Mouse (Mus musculus) thymus, adult 18-20 months (tissue): ENCODE results near the gene Afg1l.

Source experiments
- DNase-seq, 2 experiments: peaks; one replicate each; pipeline ENCODE4 v3.0.0; 2022; ENCODE audit warnings: mixed read lengths in 2 of 2

Gene Afg1l

DNA sequence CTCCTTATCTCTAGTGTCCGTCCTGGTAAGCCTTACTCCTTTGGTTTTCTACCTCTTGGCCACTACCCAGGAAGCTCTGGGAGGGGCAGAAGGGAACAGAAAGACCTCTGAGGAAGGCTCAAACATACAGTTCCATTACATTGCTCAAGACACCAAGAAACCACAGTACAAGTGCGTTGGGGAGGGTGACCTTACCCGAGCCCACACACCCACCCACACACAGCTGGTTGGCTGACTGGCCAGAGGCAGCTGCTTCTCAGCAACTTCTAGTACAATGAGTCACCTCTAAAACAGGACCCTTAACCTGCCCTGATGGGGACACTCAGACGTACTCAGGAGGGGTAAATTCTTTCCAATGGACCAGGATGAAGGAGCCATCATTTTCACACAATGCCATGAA lies 184.5 kb downstream of the Afg1l start:
- no peak for DNase-seq

DNA sequence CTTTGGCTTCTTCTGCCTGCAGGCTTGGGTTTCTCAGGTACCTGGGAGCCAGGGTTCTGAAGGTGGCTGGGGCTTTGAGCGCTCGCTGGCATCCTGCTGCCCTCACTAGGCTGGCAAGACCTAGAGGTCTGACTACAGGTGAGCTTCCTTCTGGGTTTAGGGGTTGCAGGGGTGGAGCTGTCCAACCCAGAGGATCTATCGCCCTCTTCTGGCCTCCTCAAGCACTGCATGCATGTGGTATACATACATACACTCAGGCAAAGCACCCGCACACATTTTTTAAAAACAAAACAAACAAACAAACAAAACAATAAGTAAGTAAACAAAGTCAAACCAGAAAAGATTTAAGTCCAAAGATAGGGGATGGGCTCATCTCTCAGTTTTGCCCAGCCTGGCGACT lies 187.0 kb downstream of the Afg1l start:
- DNase-seq: peak; percentile 30 to 50

DNA sequence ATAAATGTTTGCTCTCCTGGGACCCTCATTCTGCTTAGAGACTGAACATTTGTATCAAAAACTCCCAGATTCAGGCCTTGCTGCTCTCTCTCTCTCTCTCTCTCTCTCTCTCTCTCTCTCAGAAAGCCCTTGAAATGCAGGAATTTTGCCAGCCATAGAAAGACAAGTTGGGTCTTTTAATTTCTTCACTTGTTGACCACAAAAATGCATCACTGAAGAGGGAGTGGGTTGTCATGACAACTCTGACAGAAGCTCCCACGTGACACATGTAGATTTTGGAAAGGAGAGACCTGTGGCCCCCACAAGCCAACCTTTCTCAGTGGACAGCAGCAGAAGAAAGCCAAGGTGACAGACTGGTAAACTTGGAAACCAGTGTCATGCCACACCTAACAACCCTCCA lies 190.7 kb downstream of the Afg1l start:
- DNase-seq: no peak

DNA sequence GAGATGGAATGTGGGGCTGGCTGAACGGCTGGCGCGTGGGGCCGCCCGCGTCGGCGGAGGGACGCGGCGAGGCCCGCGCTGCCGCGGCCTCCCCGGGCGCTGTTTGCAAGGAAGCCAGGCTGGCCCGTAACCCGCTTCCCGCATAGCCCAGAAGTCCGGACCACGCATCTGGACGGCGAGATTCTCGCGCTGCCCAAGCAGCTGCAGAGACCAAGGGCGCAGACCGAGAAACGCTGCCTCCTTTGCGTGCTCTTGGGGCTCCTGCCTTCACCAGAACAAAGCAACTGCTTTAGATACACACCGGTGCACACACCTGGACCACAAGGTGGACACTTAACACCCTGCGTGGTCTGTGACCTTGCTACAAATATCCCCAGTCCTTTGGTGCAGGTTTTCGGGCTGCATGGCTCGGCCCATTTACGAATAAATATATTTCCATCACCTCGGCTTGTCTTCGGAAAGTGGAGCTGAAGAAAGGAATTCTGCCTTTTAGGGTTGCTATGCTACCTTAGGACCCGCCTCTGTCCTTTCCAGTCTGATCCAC lies 200.0 kb downstream of the Afg1l start:
- DNase-seq: no peak

DNA sequence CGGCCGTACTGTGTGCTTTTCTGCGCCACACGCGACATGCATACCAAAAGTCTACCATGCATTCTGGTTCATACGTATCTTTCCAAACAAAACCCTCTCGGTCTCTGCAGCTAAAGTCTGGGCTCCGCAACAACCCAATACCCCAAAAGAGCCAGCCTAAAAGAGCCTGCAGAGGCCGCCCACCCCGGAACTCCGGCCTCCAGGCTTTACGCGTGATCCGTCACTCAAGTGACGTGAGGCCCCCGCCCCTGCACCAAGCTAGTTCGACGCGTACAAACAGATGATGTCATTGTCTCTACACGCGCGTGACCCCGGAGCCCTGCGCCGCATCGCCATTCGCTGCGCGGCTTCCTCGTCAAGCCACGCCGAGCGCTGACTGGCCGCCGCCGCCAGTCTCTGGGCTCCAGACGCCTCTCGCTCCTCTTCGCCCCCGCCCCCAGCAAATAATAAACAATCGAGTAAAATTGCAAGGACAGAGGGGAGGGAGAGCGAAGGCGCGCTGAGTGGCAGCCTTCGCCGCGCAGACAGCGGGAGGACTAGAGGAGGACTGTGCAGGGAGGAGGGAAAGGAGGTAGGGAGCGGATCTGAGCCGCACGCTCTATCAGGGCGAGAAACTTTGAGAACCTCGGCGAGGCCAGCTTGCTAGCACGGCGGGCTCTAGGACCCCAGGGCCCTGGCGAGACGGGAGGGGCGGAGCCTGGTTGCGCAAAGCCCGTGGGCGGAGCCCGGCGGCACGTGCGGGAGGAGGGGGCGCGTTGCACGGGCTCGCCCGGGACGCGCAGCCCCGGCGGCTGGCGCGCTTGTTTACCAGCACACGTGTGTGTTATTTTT lies 200.7 kb downstream of the Afg1l start:
- peak; percentile 97 to 98 for DNase-seq

DNA sequence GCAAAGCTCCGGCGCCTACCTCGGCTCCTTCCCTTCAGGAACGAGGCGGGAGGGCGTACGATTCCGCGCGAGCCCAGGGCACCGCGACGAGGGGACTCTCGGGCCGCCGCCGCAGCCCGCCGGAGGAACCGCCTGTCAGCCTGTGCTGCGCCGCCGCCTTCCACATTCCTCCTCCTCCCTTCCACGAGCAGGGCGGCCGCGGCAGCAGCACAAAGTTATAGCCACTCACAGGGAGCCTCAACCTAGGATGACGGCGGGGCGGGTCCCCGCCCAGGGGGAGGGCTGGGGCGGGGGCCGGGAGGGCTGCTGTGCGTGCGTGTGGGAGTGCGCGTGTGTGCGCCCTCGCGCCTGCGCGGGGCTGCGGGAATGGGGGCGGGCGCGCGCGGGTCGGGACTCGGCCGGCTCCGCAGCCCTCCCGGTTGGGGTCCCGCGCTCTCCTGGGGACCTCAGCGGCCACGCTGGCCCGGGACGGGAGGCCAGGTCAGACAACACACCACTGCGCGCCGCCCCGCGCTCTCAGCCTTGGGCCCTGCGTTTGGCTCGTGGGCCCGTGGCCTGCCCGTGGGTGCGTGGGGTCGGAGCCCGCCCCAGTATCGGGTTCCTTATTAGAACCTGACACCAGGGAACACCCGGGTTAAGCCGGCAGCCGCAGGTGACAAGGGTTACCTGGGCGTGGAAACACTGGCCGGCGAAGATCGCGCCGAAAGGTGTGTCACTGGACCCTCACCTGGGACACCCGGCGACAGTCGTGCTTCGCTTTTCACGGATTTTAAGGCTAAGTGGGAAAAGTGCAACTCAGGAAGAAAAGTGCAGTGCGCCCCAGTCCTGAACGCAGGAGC lies 201.6 kb downstream of the Afg1l start, which contains the start of gene Foxo3:
Gene Foxo3 (minus strand): TSS at position 249 of the 839 bp plus-strand sequence.
- DNase-seq: peak; percentile 84 to 85

DNA sequence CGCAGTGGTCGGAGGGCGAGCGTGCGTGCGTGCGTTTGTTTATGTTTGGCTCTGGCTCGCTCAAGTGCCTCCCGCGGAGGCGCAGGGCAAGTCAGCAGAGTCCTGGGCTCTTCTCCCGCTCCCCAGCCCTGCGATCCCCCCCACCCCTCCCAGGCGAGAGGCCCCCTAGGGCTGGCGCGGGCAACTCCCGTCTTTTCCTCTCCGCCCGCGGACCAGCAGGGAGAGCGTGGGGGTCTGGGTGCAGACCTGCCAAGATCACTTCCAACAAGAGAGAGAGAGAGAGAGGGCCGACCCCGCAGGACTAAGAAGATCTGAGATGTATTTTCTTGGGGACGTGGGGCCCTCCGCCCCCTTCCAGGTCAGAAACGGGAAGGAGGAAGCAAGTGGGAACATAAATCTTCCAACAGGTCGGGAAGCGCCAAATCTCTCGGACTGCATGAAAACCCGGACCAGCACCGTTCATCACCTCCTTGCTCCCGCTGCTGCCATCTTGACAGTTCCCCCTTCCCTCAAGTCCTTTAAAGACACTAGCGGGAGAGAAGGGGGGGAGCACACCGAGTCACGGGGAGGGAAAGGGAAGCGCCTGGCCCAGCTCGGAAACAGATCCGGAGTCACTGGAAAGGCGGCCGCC lies 202.4 kb downstream of the Afg1l start:
- no peak for DNase-seq

DNA sequence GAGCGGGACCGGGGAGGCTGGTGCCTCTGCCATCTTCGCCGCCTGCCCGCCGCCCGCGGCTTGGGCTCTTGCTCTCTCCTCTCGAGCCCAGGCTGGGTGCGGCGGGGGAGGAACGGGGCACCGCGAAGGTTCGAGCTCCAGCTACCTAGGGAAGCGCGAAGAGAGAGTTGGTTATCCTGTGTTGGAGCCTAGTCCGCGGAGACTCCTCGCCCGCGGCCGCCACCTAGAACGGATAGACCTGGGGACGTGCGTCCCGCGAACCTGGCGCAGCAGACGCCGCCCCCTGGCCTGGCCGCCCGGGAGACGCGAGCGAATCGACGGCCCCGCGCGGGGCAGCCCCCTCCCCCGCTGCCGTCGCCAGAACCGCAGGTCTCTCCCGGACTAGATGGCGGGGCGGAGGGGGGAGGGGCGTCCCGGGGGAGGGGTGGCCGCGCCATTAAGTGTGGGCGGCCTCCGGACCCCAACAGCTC lies 202.9 kb downstream of the Afg1l start:
- peak; percentile 55 to 59 for DNase-seq

DNA sequence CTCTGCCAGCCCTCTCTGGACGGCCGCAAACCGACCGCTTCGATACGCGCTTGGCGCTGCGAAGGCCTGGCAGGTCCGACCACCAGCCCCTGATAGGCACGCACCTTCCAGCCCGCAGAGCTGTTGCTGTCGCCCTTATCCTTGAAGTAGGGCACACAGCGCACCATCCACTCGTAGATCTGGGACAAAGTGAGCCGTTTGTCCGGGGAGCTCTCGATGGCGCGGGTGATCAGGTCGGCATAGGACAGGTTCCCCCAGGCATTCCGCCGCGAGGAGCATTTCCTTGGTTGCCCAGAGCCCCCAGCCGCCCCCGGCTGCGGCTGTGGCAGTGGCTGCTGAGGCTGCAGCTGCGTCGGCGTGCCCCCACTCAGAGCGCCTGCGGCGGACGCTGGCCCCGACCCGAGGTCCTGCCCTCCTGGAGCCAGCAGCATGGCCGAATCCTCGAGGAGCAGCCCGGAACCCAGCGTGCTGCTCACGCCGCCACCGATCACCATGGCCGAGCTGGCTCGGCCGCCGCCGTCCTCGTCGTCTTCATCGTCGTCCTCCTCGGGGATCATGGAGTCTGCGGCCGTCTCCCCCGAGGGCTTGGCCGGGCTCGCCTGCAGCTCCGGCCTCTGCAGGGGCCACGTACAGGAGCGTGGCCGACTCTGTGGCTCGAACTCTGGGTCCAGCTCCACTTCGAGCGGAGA lies 203.5 kb downstream of the Afg1l start:
- peak; percentile 44 to 46 for DNase-seq

DNA sequence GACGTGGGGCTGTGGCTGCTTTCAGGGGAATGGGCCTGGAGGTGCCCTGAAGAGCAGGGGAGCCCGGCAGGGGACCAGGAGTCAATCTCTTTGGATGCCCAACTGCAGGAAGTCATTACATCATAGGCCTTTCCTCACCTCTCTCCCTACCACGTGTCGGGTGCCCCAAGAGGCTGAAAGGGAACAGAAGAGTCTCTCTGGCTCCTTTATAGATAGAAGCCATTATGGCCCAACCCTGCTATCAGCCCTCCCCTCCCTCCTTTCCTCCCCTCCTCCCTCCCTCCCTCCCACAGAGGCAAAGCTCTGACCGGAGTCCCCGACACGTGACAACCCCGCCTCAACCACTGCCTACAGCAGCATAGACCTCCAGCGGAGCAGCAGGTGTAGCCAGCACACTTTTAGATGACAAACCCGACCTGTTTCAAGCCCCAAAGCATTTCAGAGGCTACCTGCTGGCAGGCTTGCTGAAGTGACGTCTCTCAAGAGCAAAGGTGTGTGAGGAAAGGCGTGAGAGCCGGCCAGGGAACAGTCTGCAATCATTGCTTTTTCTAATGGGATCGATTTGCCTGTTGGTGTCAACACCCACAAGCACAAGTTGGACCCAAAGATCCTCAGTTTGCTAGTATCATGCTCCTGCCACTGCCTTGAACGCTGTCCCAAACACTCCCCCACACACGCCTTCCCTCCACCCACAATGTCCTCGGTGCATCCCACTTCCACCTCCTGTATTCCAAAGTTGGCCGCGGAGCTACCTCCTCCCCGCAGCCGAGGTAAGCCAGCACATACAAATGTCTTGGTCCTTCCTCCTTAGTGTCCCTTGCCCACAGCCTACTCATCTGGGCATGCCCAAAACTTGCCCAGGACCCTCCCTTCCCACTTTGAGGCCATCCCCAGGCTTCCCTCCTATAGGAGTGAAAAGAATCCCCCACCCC lies 204.3 kb downstream of the Afg1l start:
- DNase-seq: peak; percentile 52 to 72

DNA sequence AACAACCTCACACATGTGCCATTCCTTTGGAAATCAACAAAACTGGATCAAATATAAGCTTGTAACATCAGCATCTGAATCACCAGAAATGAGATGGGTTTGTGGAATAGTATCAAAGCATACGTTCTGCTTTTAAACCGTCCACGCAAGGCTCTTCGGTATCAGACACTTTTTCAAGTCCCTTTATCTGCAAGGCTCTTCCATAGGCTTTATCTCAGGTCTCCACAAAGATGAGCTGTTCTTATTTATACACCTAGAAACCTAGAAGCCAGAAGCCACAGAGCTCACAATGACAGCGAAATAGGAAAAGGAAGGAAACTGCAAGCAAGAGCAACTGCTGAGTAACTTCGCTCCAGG lies 205.0 kb downstream of the Afg1l start:
- no peak for DNase-seq

DNA sequence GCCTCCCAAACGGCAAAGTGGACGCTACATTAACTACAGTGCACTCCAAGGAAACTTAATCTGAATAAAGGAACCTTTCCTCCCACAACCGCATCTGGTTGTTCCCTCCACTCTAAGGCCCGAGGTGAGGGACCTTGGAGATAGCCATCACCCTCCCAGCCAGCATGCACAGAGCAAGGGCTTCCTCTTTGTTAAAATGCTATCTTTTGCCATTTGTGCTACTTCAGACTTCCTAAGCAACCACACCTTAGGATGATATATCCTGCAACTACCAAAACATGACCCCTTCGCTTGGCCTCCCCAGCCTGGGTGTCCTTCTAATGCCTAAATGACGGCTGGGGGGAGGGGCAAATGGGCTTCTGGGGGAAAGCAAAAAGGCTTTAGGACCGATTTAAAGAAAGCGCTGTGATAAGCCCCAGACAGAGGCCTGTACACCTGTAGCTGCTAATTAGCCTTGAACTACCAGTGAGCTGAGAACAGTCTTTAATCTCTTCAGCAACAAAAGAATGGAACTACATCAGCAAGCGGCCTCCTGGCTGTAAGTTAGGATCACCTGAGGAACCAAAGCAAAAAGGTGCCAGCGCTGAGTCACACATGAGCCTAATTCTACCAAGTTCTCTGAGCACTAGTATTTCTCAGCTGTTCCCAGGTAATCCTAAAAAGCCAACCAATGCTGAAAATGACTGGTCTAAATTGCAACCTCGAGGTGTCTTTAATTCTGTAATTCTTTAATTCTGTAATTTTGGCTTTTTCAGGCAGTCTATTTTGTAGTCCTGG lies 206.7 kb downstream of the Afg1l start:
- DNase-seq: no peak

DNA sequence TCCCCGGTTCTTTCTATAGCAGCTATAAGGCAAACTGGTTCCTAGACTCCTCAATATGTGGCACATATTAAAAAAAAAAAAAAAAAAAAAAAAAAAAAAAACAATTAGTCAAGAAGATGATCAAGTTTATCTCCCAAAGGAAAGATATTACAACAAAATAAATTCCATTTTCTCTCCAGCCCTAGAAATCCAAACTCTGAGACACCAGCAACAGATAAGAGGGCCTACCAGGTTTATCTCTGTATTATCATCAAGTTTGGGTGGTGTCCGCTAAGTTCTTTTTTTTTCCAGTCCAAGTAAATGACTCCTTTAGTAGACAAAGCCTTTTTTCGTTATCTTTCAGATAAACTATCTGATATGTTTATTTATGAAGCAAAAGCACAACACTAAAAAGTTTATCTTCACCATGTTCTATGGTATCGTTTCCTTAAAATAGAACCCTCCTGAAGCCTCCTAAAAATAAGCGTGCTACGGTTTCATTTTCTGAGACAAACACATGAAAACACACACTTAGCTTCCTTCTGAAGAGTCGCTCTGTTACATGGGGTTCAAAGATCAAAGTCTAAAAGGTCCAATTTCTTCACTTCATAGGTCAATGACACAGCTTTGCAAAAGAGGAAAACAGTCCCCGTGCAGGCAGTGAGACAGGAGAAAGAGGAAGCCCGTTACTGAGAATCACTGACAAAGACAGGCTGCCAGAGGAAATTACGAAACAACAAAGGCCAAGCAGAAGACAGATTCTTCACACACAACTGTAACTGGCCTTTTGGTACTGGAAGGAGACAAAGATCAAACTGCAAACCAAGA lies 207.9 kb downstream of the Afg1l start:
- peak in 1 of 2 experiments; percentile 44 for DNase-seq

DNA sequence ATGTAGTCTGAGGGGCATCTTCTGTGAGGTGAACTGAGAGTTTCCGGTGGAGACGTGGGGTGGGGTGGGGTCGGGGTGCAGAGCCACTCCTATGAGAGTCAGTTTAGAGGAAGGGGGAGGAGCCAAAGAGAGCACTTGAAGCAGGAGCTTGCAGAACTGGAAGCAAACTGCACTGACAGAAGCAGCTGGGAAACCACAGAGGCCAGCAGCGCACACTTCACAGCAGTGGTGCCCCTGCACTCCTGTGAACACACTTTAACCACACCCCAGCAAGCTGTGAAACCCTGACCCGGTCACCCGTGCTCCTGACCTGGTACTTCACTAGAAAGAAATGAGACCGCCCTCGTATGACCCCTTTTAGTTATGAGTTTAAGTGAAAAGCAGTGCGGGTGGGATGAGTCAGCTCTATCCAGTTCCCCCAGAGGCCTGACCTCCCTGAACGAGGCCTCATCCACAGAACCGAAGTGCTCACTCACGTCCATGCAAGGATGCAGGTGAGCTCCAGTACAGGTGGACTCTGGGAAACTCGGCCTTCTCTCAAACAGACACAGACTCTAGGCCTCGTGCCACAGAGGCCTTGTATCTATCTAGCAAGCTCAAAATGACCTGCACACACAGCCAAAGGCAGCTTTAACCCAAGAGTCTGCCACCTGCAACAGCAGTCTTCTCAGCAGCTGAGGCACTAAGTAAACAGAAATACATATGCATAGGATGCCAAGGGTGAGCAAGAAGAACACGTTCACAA lies 208.9 kb downstream of the Afg1l start:
- DNase-seq: peak; percentile 60 to 80

DNA sequence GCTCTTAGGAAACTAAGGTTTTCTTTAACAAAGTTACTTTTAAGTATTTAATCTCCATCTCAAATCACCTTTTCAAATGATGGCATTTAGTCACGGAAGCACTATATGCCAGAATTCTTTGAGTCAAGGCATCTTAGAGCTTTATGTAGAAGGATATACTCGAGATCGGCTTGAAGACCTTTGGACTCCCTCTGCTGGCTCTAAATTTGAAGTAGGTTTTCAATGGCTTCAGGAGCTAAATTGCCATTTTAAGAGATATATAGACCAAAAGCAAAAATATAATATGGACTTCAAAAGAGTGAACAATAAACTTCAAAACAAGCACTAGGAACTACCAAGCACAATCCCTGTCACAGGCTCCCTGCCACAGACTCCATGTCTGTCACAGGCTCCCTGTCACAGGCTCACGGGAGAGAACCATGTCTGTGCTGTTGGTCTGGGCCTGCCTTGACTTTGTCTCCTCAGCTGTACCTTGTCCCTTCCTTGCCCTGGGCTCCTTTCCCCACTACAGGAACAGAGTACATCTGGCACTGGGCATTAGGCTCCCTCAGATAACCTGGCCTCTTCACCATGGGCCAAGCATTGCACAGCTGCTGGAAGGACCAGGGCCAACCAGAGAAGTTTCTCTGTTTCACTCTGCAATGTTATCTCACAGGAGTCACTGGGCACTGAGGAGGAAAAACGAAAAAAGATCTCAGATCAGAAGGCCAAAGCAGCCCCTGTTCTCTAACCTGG lies 210.4 kb downstream of the Afg1l start:
- DNase-seq: no peak

DNA sequence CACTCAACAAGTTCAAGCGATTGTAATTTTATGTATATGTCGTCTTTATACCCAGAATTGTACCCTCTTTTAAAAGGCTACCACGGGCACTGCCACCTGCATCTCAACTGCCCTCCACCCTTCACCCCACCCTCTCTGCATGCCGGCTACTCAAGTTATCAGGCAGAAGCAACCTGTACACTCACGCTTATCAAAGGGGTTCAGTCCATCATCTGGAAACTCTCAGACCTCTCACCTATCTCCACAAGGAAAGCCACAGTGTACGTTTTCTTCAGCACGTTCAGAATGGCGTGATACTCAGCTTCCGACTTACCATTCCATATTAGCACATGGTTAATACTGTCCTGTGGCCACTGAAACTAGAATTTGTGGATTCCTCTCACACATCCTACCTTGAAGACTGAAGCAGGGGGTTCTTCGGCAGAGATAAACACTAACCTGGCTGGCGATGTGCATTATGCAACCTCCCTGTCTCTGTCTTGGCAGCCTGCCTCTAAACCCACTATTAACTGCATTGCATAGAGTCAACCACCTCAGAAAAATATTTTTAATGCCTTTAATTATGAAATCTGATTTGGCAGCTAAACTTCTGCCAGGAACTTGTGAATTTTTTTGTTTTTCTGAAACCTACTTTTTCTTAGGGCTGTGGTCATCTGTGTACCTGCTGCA lies 213.2 kb downstream of the Afg1l start:
- DNase-seq: no peak

DNA sequence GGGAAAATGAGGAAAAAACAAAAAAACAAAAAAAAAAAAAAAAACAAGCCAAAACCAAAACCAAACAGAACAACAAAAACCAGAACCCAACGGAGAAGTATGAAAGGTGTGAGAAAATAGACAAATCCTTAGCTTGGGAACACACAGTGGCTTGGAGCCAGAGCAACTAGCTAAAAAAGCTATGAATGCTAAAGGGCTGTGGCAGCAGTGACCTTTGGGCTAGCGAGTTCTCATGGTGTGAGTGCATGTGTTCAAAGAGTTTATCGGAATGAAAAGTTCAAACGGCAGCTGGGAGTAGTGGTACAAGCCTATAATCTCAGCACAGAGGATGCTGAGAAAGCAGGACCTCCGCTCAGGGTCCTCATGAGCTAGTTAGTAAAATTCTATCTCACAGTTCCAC lies 214.2 kb downstream of the Afg1l start:
- DNase-seq: no peak

DNA sequence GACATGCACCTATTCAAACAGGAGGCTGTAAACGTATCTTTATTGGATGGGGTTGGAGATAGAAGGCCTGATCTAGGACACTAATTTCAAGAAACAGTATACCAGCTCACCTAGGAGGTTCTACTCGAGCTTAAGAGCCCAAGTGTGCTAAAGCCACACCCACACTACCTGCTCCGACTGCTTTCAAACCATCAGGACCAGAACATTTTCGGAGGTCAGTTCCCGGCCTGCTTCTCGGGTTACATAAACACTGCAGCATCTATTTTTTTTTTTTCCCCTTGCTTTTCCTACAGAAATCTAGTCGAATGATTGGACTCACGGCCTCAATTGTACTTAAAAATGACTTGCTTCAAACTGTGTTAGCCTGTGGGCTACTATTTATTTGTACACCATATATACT lies 214.7 kb downstream of the Afg1l start:
- DNase-seq: no peak
